Mouse (Mus musculus): ENCODE measurements around the gene Etl4.

The Etl4 gene

DNA sequence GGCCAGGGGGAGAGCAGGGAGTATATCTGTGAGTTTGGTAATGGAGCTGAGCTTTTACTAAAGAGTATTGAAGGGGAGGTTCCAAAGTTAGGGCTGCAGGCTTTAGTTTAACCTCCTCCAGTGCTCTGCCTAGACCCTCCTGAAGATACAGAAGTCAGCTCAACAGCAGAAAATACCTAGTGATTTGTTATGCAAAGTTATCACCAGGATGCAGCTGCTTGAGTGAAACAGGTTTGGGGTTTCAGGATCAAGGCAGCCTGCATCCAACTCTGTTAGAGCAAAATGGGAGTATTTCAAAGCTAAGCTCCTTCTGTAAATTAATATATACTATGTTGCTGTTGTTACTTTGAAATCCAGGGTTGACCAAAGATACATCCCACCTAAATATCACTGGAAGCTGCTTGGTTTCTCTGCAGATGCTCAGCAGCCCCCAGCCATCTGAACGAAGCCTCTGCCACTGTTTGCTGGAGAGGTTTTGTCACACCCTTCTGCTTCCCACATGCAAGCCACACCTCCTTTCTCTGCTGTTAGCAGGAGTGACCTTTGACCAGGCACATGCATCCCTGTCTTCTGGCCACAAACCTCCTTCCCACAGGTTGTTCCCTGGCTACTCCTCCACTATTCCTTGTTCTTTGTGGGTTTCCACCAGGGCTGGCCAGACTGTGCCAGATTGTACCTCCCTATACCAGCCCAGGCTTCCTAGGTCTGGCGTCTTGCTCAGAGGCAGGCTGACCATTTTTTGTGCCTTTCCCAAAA is 814.6 kb downstream of the Etl4 start:
- 53% methylated on average over 2 of the region's 2 CpGs for WGBS

DNA sequence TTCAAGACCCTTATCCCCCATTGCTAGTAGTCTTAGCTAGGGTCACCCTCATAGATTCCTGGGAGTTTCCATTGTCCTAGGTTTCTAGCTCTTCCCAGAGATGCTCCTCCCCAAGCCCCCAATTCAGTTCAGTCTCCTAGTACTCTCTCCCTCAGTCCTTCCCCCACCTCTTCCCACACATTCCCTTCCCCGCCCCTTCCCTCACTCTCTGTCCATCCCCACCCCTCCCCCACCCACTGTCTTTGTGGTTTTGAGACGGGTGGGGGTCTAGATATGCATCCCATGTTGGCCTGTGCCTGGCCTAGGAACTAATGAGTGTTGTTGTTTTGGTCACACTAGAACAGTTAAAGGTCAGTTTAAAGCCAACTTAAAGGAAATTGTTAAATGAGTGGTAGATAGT is 817.4 kb downstream of the Etl4 start:
- WGBS, result 74% methylated on average over 2 of the region's 2 CpGs

- WGBS, result 47% methylated on average over 6 of the region's 6 CpGs
These were observed 818.3 kb downstream of the Etl4 start for GRCm38 (mm10) chr2:20727752-20728438.

DNA sequence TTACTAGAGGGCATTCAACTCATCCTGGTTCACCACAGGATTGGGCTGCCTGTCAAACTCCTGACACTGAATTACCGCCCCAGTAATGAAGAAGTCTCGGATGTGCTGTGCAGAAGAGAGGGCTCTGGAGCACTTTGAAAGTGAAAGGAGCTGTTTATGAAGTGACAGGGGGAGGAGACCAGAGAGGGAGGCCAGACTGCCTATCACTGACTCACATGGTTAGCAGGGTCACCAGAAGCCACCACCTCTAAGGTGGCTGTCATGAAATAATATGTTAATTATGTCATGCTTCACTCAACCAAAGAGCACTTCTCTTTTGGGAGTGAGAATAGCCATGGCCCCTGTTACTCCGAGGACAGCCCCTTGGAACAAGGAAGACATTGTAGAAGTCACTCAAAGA is 825.9 kb downstream of the Etl4 start:
- WGBS, result 71% methylated on average over 3 of the region's 3 CpGs

DNA sequence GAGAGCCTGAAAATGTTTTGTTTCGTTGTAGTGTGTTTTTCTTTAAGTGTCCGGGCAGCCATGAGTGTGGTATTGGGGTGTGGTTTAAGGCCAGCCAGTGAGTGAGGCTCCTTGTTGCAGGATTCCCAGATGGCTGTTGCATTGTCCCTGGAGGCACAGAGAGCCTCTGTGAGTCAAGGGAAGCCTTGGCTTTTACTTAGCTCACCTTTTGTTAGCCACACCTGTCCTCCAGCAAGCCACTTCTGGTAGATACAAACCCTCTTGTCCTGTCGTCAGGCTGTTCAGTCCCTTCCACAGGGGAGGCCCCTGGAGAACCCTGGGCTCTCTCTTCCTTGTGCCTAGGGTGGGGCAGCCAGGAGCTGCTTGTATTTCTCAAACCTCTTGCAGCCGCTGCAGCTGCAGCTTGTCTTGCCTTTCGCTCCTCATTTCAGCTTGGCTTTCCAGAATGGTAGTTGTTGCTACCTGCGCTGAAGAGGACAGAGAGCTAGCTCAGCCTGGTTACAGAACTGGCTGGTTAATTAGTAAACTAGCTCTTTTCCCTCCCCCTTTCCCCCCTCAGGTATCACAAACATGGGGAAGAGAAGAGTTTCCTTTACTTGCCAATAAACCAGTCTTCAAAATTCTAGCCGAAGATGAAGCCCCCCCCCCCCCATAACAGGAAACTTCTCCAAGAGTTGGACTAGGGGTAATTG is 826.9 kb downstream of the Etl4 start:
- WGBS, result 78% methylated on average over 7 of the region's 7 CpGs

- 72% methylated on average over 19 of the region's 19 CpGs for WGBS
These were observed 827.7 kb downstream of the Etl4 start for GRCm38 (mm10) chr2:20737112-20737808.

- 73% methylated on average over 4 of the region's 4 CpGs for WGBS
These were observed 828.3 kb downstream of the Etl4 start for GRCm38 (mm10) chr2:20737837-20738236.

GRCm38 (mm10) chr2:20747723-20748122 is 838.1 kb downstream of the Etl4 start:
- 26% methylated on average over 1 of the region's 1 CpGs for WGBS

DNA sequence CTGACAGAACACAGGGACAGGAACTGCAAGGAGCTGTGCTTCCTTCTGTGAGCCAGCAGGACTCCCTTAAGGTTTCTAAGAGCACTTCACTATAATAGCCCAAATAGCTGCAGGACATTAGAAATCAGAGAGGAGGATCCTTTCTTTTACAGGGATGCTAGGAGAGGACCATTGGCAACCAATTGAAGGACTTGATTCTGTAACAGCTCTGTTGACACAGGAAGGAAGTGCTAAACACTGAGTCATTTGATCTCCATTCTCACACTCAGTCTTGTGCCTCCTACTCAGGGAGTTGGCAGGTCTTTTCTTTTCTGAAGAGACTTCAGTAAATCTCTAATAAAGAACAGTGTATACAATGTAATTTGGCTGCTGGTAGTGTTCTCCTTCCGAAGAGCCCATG is 838.9 kb downstream of the Etl4 start:
- 23% methylated on average over 1 of the region's 1 CpGs for WGBS

GRCm38 (mm10) chr2:20749687-20750086 is 840.1 kb downstream of the Etl4 start:
- 77% methylated on average over 3 of the region's 3 CpGs for WGBS

GRCm38 (mm10) chr2:20753282-20754110 is 843.9 kb downstream of the Etl4 start:
- 63% methylated on average over 8 of the region's 8 CpGs for WGBS

DNA sequence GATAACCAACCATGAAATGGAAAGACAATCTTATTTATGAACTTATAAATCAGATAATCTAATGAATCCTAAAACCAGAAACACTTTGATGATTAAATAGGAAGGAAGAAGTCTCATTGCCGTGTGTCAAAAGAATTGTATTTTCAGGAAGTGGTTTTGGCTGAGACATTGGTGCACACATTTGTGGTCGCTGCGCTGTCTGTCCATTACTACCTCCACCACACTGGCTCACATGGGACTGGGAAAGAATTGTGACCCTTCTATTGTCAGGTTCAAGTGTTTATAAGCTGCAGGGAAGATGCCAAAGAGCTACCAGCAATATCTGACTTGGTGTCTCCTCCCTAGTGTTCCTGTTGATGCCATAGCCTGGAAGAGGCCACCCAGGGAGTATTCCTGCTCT is 847.4 kb downstream of the Etl4 start:
- 88% methylated on average over 3 of the region's 3 CpGs for WGBS

DNA sequence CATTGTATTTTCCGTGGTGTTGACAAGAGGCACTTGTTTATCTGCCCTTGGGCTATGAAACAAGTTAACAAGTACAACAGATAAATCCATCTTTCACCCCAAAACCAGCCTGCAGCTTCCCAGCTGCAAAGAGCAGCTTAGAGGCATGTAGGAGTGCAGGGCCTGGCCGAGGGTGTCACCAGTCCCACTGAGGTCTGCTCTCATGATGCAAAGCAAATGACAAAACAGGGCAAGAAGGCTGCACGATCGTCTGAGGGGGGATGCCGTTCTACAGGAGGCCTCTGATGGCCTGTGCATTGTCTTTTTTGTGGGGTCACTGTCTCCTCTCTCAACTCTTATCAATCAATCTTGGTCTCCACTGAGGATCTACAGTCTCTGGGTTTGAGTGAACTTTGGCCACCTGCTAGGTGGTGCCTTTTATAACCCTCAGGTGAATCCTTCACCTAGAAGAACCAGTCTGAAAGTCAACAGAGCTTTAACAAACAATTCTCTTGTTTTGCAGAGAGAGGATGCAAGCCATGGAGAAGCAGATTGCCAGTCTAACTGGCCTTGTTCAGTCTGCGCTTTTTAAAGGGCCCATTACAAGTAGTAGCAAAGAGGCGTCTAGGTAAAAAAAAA is 849.6 kb downstream of the Etl4 start:
- WGBS, result 93% methylated on average over 7 of the region's 7 CpGs

- 87% methylated on average over 5 of the region's 5 CpGs for WGBS
These were observed 851.7 kb downstream of the Etl4 start for GRCm38 (mm10) chr2:20761320-20761719.

DNA sequence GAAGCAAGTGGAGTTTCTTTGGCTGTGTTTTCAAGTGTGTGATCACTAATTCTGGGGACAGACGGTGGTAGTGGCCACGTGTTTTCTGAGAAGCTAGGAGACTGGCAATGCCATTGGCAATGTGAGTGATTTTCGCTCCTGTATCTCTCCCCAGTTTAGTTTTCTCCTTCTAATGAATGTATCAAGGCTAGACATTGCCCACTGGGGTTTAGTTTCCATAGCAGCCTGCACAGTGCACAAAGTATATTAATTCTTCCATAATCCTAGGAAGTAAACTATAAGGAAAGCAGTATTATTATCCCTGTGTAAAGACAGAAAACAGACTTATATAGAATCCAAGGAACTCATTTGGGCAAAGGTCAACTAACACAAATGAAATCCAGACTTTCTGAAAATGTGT is 852.2 kb downstream of the Etl4 start:
- WGBS, result 65% methylated on average over 3 of the region's 3 CpGs

GRCm38 (mm10) chr2:20763511-20764212 is 854.1 kb downstream of the Etl4 start:
- 84% methylated on average over 4 of the region's 4 CpGs for WGBS

DNA sequence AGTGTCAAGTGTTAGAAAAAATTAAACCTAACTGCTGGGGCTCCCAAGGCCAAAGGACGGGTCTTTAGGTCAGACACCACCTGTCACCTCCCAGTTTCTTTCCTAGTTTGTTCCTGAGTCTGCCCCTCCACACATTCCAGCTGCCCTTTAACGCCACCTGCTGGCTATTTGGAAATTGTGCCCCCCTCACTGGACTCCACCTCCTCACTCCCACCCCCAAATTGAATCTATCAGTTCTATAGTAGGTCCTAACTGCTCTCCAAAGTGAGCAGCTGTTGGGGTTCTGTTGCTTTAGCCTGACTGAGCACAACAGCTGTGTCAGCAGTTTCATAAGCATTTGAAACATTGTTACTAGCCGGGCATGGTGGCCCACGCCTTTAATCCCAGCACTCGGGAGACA is 859.1 kb downstream of the Etl4 start:
- WGBS, result 72% methylated on average over 5 of the region's 5 CpGs

DNA sequence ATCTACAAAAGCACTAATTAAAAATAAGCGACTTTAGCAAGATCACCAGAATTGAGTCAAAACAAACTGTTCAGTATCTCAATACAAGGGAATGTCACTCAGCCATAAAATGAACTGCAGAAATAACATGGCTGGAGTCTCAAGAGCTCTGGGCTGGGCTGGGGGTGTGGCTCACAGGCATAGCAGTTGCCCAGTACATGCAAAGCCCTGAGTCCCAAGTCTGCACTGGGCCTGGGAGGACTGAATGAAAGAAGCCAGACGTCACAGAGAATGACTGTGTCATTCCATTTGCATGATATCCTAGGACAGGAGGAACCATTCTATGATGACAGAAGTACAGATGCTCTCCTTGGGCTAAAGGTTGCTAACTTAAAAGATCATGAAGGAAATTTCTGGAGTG is 864.9 kb downstream of the Etl4 start:
- 85% methylated on average over 2 of the region's 2 CpGs for WGBS

GRCm38 (mm10) chr2:20776171-20776704 is 866.7 kb downstream of the Etl4 start:
- 91% methylated on average over 6 of the region's 6 CpGs for WGBS

DNA sequence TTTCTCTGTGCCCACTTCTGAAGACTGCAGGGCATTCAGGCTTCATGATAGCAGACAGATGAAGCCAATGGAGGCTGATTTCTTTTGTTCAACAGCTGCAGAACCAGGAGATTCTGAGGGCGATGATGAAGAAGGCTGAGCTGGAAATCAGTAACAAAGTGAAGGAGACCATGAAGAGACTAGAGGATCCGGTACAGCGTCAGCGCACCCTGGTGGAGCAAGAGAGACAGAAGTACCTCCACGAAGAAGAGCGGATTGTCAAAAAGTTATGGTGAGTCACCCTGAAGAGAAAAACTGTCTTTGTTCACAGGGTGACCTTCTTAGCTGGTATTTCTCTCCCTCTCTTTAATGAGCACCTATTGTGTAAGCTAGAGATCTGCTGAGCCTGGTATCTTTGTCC is 868.4 kb downstream of the Etl4 start:
- WGBS, result 62% methylated on average over 6 of the region's 6 CpGs
